Comparison of ENCODE assay signal across 13 mouse cellular contexts in genomic region chr5:88930611-88931010, GRCm38 (mm10). TPM values are rescaled to one million over a fixed set of nuclear protein-coding genes. Genes with fewer than 3 reads are reported as not detected.
DNase-seq lines count a peak whose midpoint lies in the region; ATAC-seq and TF ChIP-seq lines count a peak whose summit lies in the region.
"Had no signal": no experiment of that assay in that cellular context is flagged by ENCODE, and none has a peak within 500 bp of the region (broad histone marks: within the 10 kb centered on the region; RNA-seq: fewer than 3 reads in every experiment).

No protein-coding gene starts in this region.

- H3K4me1 ChIP-seq in heart, embryonic 11.5 days (ENCODE audit: control insufficient read depth, insufficient read depth, low read length) = peaks cover 36% of the 10 kb centered on the region
- H3K4me1 ChIP-seq in lung, embryonic 14.5 days (ENCODE audit: insufficient read depth) = peaks cover 31% of the 10 kb centered on the region

- H3K9me3 ChIP-seq in heart, embryonic 11.5 days (replicated peaks; ENCODE audit: control insufficient read depth, low read length) = no peaks in the 10 kb centered on the region
- H3K9me3 ChIP-seq in lung, embryonic 14.5 days (ENCODE audit: low read depth, low read length) = no peaks in the 10 kb centered on the region
- H3K9me3 ChIP-seq: liver, embryonic 12.5 days; midbrain, embryonic 13.5 days had no signal

- no peaks in the 10 kb centered on the region for H3K79me2 ChIP-seq in myocyte (ENCODE audit: control insufficient read depth, insufficient read depth)

- H3K9ac ChIP-seq in heart, embryonic 11.5 days (ENCODE audit: low read depth, low read length) = peak overlapping the region; percentile 50
- H3K9ac ChIP-seq in lung, embryonic 14.5 days = no peak overlapping the region
- H3K9ac ChIP-seq: liver, embryonic 12.5 days had no signal

- intact Hi-C loops in heart, postnatal 25 days (cut with DNase I) = loop anchor here (10.0 kb wide), 1 partner anchor 214 kb away; no protein-coding TSS in a partner anchor

- ATAC-seq in heart, embryonic 11.5 days (replicated peaks; ENCODE audit: insufficient number of reproducible peaks, low FRiP score, low TSS enrichment) = no peak
- peak; percentile 12; the same call in 1 of the 2 replicates for ATAC-seq in lung, embryonic 14.5 days (ENCODE audit: insufficient read depth)
- ATAC-seq in megakaryocyte-erythroid progenitor cell, adult 5-6 weeks (replicated peaks; ENCODE audit: low FRiP score, low TSS enrichment, poor library complexity, severe bottlenecking) = no peak
- ATAC-seq: activated CD4-positive, CD25-positive, alpha-beta regulatory T cell, adult 4 months; liver, embryonic 12.5 days had no signal

- peak overlapping the region; percentile 44 for H3K4me2 ChIP-seq in heart, embryonic 11.5 days
- H3K4me2 ChIP-seq in lung, embryonic 14.5 days = no peak overlapping the region
- H3K4me2 ChIP-seq in myocyte (ENCODE audit: low read depth) = peak overlapping the region; percentile 60
- H3K4me2 ChIP-seq: liver, embryonic 12.5 days had no signal

- H3K27ac ChIP-seq in heart, embryonic 11.5 days (ENCODE audit: low read depth, low read length) = peak overlapping the region; percentile 84
- peak overlapping the region; percentile 25; the same call in 1 of the 2 replicates for H3K27ac ChIP-seq in lung, embryonic 14.5 days (ENCODE audit: low read depth)
- H3K27ac ChIP-seq: liver, embryonic 12.5 days; midbrain, embryonic 13.5 days had no signal

- no peak overlapping the region for H3ac ChIP-seq in myocyte (ENCODE audit: control insufficient read depth, insufficient read length)

- H3K4me3 ChIP-seq in heart, embryonic 11.5 days (ENCODE audit: low read depth, low read length) = no peak overlapping the region
- H3K4me3 ChIP-seq in lung, embryonic 14.5 days (ENCODE audit: low read depth, low read length) = no peak overlapping the region
- H3K4me3 ChIP-seq in myocyte = no peak overlapping the region
- H3K4me3 ChIP-seq: liver, embryonic 12.5 days; midbrain, embryonic 13.5 days had no signal

- TF ChIP-seq CTCF in lung, embryonic 14.5 days (IDR thresholded peaks at IDR 0.05; ENCODE audit: low read depth) = no peak

- WGBS in heart, embryonic 11.5 days (ENCODE audit: insufficient replicate concordance) = 31% methylated on average over 11 of the region's 11 CpGs
- 18% methylated on average over 11 of the region's 11 CpGs for WGBS in lung, embryonic 14.5 days

- no peaks in the 10 kb centered on the region for H3K36me3 ChIP-seq in heart, embryonic 11.5 days (ENCODE audit: control insufficient read depth, insufficient read depth, low read length)
- no peaks in the 10 kb centered on the region for H3K36me3 ChIP-seq in lung, embryonic 14.5 days (ENCODE audit: insufficient read depth)
- H3K36me3 ChIP-seq in myocyte (ENCODE audit: control insufficient read depth, insufficient read depth) = no peaks in the 10 kb centered on the region
- H3K36me3 ChIP-seq: liver, embryonic 12.5 days; midbrain, embryonic 13.5 days had no signal

- DNase-seq in heart, postnatal 25 days (ENCODE audit: low spot score) = no peak
- peak; percentile 61 for DNase-seq in lung, embryonic 14.5 days
- no peak for DNase-seq in lung, postnatal 10 days
- DNase-seq in embryo, embryonic 11 days = peak; percentile 44
- DNase-seq in right cerebral cortex, postnatal 36 days (ENCODE audit: low spot score in 2 of 2) = no peak
- DNase-seq: cerebellum, adult 2 months had no signal

- no peaks in the 10 kb centered on the region for H3K27me3 ChIP-seq in heart, embryonic 11.5 days (ENCODE audit: control insufficient read depth, insufficient read depth, low read length)
- no peaks in the 10 kb centered on the region for H3K27me3 ChIP-seq in lung, embryonic 14.5 days (ENCODE audit: insufficient read depth, low read length)
- H3K27me3 ChIP-seq in myocyte (ENCODE audit: control insufficient read depth, insufficient read depth, insufficient read length) = no peaks in the 10 kb centered on the region
- H3K27me3 ChIP-seq: CH12.LX; liver, embryonic 12.5 days; midbrain, embryonic 13.5 days had no signal

- no peak for TF ChIP-seq POLR2A in myocyte (IDR thresholded peaks at IDR 0.05; ENCODE audit: insufficient read length, low read depth)

TF ChIP-seq in myocyte, 11 proteins besides CTCF, POLR2A, EP300 and RAD21:
- no peak for TF ChIP-seq SRF (IDR thresholded peaks at IDR 0.05; ENCODE audit: control insufficient read depth, insufficient read length, low read depth)
TF ChIP-seq in myocyte: peak in this region for 0.

RNA-seq across cellular contexts. Expression of gene Slc4a4, which starts 44.0 kb away (rescaled TPM):
- 2.9 and 3.4 TPM in 2 replicates for polyA plus RNA-seq in heart, embryonic 11.5 days (2014; fragmentation: Nextera tagmentation; extraction: Ambion mirVana)
- 10 to 100 TPM; 20.7 to 24.4 TPM for total RNA-seq in heart, postnatal 25 days (2021)
- 5.2 and 5.6 TPM in 2 replicates for polyA plus RNA-seq in lung, embryonic 14.5 days (2014; fragmentation: Nextera tagmentation; extraction: Ambion mirVana)
- polyA plus RNA-seq in myocyte (2012; fragmentation: generic; extraction: Trizol) = 0.04 TPM
- total RNA-seq in megakaryocyte-erythroid progenitor cell, adult 5-6 weeks (2014; fragmentation: Nextera tagmentation) = not detected in 2 replicates
- total RNA-seq in megakaryocyte-erythroid progenitor cell, adult 5-6 weeks (2017) = not detected in 2 replicates
- total RNA-seq: CH12.LX had no signal

Comparison
In these comparisons a context has a peak if more than half of its experiments do, and no peak if none do; other contexts are left out.
1. DNase-seq: peak in lung, embryonic 14.5 days (single experiment) and embryo, embryonic 11 days (single experiment); none in heart, postnatal 25 days (single experiment), lung, postnatal 10 days (single experiment) and right cerebral cortex, postnatal 36 days (0 of 2).